Mouse (Mus musculus): ENCODE data around the gene Tiam1.

DNA sequence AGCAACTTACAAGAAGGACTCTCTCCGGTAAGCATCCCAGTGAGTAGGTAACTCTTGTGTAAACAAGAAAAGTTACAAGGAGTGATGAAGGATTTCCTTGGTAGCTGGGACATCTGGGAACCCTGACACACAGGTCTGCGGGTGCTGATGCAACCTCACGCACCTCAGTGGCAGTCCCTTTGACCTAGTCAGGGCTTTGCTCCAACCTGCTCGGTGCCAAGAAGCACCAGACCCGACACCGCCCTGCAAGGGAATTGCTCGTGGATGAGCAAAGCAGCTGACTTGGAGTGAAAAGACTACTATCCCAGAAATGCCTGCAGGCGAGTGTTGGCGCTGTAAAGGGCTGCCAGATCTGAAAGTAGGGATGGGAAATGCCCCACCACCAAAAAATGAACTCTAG lies 168.1 kb downstream of the Tiam1 start:
- TF ChIP-seq POLR2A (IDR thresholded peaks at IDR 0.05; ENCODE audit: borderline replicate concordance, control insufficient read depth, low read depth, low read length) (no peak), CTCF (IDR thresholded peaks at IDR 0.05; ENCODE audit: control insufficient read depth, insufficient read depth, low read length) (no peak)
